ENCODE assay signal across 10 mouse cellular contexts in genomic region chr4:134730106-134730505, GRCm38 (mm10). TPM values are rescaled to one million over a fixed set of nuclear protein-coding genes. Genes with fewer than 3 reads are reported as not detected.
DNase-seq lines count a peak whose midpoint lies in the region; ATAC-seq and TF ChIP-seq lines count a peak whose summit lies in the region.
"Had no signal": no experiment of that assay in that cellular context is flagged by ENCODE, and none has a peak within 500 bp of the region (broad histone marks: within the 10 kb centered on the region; RNA-seq: fewer than 3 reads in every experiment).

No protein-coding gene starts in this region.

- H3K9ac ChIP-seq in lung, embryonic 14.5 days, result no peak overlapping the region; the same call in 1 of the 2 replicates
- H3K9ac ChIP-seq: embryonic facial prominence, embryonic 13.5 days had no signal

- no peak overlapping the region for H3K4me3 ChIP-seq in lung, embryonic 14.5 days (ENCODE audit: low read depth, low read length)
- no peak overlapping the region for H3K4me3 ChIP-seq in forebrain, embryonic 10.5 days
- H3K4me3 ChIP-seq: embryonic facial prominence, embryonic 13.5 days; layer of hippocampus, adult 2 months had no signal

- intact Hi-C loops in left cerebral cortex, postnatal 10 days (cut with DNase I), result no loop called here

- no peak for ATAC-seq in lung, embryonic 14.5 days (ENCODE audit: insufficient read depth)

- TF ChIP-seq CTCF in lung, embryonic 14.5 days (IDR thresholded peaks at IDR 0.05; ENCODE audit: low read depth), result no peak

- H3K4me2 ChIP-seq in lung, embryonic 14.5 days, result no peak overlapping the region
- H3K4me2 ChIP-seq: embryonic facial prominence, embryonic 13.5 days had no signal

- DNase-seq in lung, embryonic 14.5 days, result peak; percentile 56
- DNase-seq in lung, adult 18-20 months, result no peak
- no peak for DNase-seq in forebrain, embryonic 10.5 days (ENCODE audit: extremely low spot score, low spot score)
- DNase-seq in kidney, adult 8-10 months, result peak; percentile 39 to 58
- DNase-seq in monocyte, adult 2 months (ENCODE audit: low read depth in 1 of 2, low spot score in 2 of 2), result peak; percentile 41
- no peak for DNase-seq in ovary, adult 18-20 months (ENCODE audit: low spot score)
- no peak for DNase-seq in spleen, adult 12 weeks (ENCODE audit: low spot score)
- DNase-seq in left cerebral cortex, postnatal 10 days (ENCODE audit: extremely low spot score in 1 of 2, low spot score in 2 of 2), result no peak

- no peaks in the 10 kb centered on the region for H3K36me3 ChIP-seq in lung, embryonic 14.5 days (ENCODE audit: insufficient read depth)
- H3K36me3 ChIP-seq in forebrain, embryonic 10.5 days (replicated peaks), result no peaks in the 10 kb centered on the region
- H3K36me3 ChIP-seq: embryonic facial prominence, embryonic 13.5 days had no signal

- whole genome bisulfite sequencing in lung, embryonic 14.5 days, result 8% methylated on average over 8 of the region's 8 CpGs
- 6% methylated on average over 8 of the region's 8 CpGs for WGBS in forebrain, embryonic 10.5 days

- no peaks in the 10 kb centered on the region for H3K9me3 ChIP-seq in lung, embryonic 14.5 days (ENCODE audit: low read depth, low read length)
- no peaks in the 10 kb centered on the region for H3K9me3 ChIP-seq in forebrain, embryonic 10.5 days
- H3K9me3 ChIP-seq: embryonic facial prominence, embryonic 13.5 days had no signal

- peaks cover 12% of the 10 kb centered on the region for H3K4me1 ChIP-seq in lung, embryonic 14.5 days (ENCODE audit: insufficient read depth)
- H3K4me1 ChIP-seq in forebrain, embryonic 10.5 days, result peaks cover 53% of the 10 kb centered on the region

- no peaks in the 10 kb centered on the region for H3K27me3 ChIP-seq in lung, embryonic 14.5 days (ENCODE audit: insufficient read depth, low read length)
- 0 out of 2 replicates have a peak, but pooled peaks cover 19% of the 10 kb centered on the region for H3K27me3 ChIP-seq in forebrain, embryonic 10.5 days (ENCODE audit: poor library complexity, severe bottlenecking)
- H3K27me3 ChIP-seq: embryonic facial prominence, embryonic 13.5 days had no signal

- no peak overlapping the region for H3K27ac ChIP-seq in lung, embryonic 14.5 days (ENCODE audit: low read depth)
- H3K27ac ChIP-seq in forebrain, embryonic 10.5 days, result 0 out of 2 replicates have a peak overlapping the region, but pooled peaks have one; percentile 51
- H3K27ac ChIP-seq: embryonic facial prominence, embryonic 13.5 days; layer of hippocampus, adult 2 months had no signal

RNA-seq across cellular contexts. Expression of gene Man1c1, which starts 26.0 kb away (rescaled TPM):
- 3.3 and 4.3 TPM in 2 replicates for polyA plus RNA-seq in lung, embryonic 14.5 days (2014; fragmentation: Nextera tagmentation; extraction: Ambion mirVana)
- polyA plus RNA-seq in forebrain, embryonic 10.5 days (2016; fragmentation: Nextera tagmentation; extraction: Ambion mirVana), result 2.3 and 2.8 TPM in 2 replicates
- total RNA-seq in left cerebral cortex, postnatal 10 days (2021), result 10 to 100 TPM; 19.9 to 20.1 TPM

RNA-seq across cellular contexts. Expression of gene Ldlrap1, which starts 37.7 kb away (rescaled TPM):
- 21.2 and 22.2 TPM in 2 replicates for polyA plus RNA-seq in lung, embryonic 14.5 days (2014; fragmentation: Nextera tagmentation; extraction: Ambion mirVana)
- 9.6 and 11.8 TPM in 2 replicates for polyA plus RNA-seq in forebrain, embryonic 10.5 days (2016; fragmentation: Nextera tagmentation; extraction: Ambion mirVana)
- 1 to 10 TPM; 2.4 to 3.4 TPM for total RNA-seq in left cerebral cortex, postnatal 10 days (2021)

Comparison
In these comparisons a context has a peak if more than half of its experiments do, and no peak if none do; other contexts are left out.
1. DNase-seq: peak in lung, embryonic 14.5 days (single experiment), kidney, adult 8-10 months (2 of 2) and monocyte, adult 2 months (2 of 2); none in lung, adult 18-20 months (0 of 2), forebrain, embryonic 10.5 days (single experiment), ovary, adult 18-20 months (single experiment), spleen, adult 12 weeks (single experiment) and left cerebral cortex, postnatal 10 days (0 of 2).